Mouse (Mus musculus): ENCODE measurements around the gene Ptprc. TPM values are rescaled to one million over a fixed set of nuclear protein-coding genes. Genes with fewer than 3 reads are reported as not detected.
A peak's percentile ranks its signal among the peaks of the same experiment; 100 is the strongest.

Gene Ptprc
- polyA plus RNA-seq, 1 experiment from 2014 or later = 0.15 TPM

GRCm38 (mm10) chr1:138135117-138135516 lies 40.4 kb downstream of the Ptprc start:
- ATAC-seq (no peak), DNase-seq (ENCODE audit: low read depth, low spot score) (no peak)
- H3K27me3 ChIP-seq = no peaks in the 10 kb centered on the region
- no peak for TF ChIP-seq CTCF (IDR thresholded peaks at IDR 0.05)
- POLR2A ChIA-PET = no interaction called here
- CTCF ChIA-PET = interaction anchor here (1.6 kb wide), 1 partner anchor 167 kb away, joined by 3 read pairs; no protein-coding TSS in a partner anchor
- in situ Hi-C loops (cut with MboI; ENCODE audit: low pct_unique_long_range_greater_than_20kb) = loop anchor here (10.0 to 25.0 kb wide), 5 partner anchors 190 to 1030 kb away; no protein-coding TSS in a partner anchor

- no peak for ATAC-seq
- ChIA-PET POLR2A (no interaction called here), CTCF (no interaction called here)
- TF ChIP-seq CTCF (IDR thresholded peaks at IDR 0.05) = no peak
- in situ Hi-C loops (cut with MboI; ENCODE audit: low pct_unique_long_range_greater_than_20kb) = loop anchor here (5.0 to 25.0 kb wide), 6 partner anchors 190 to 1138 kb away; no protein-coding TSS in a partner anchor
- no peak for DNase-seq (ENCODE audit: low read depth, low spot score)
- H3K27me3 ChIP-seq = no peaks in the 10 kb centered on the region
Observed at GRCm38 (mm10) chr1:138134324-138134723, 41.2 kb downstream of the Ptprc start.

GRCm38 (mm10) chr1:138131739-138132138 lies 43.8 kb downstream of the Ptprc start:
- TF ChIP-seq CTCF (IDR thresholded peaks at IDR 0.05) = no peak
- CTCF ChIA-PET = interaction anchor here (0.8 to 1.6 kb wide), 4 partner anchors 9 to 506 kb away, joined by 3 read pairs; no protein-coding TSS in a partner anchor

GRCm38 (mm10) chr1:138130145-138130544 lies 45.4 kb downstream of the Ptprc start:
- TF ChIP-seq CTCF (IDR thresholded peaks at IDR 0.05) = peak; percentile 48
- DNase-seq (ENCODE audit: low read depth, low spot score) (no peak), ATAC-seq (no peak)
- ChIA-PET POLR2A (no interaction called here), CTCF (no interaction called here)
- H3K27me3 ChIP-seq = no peaks in the 10 kb centered on the region
- in situ Hi-C loops (cut with MboI; ENCODE audit: low pct_unique_long_range_greater_than_20kb) = loop anchor here (5.0 to 25.0 kb wide), 6 partner anchors 195 to 1142 kb away; no protein-coding TSS in a partner anchor

More at GRCm38 (mm10) chr1:138131739-138132138, 43.8 kb downstream of the Ptprc start:
- no peaks in the 10 kb centered on the region for H3K27me3 ChIP-seq
- POLR2A ChIA-PET = no interaction called here
- ATAC-seq = no peak
- in situ Hi-C loops (cut with MboI; ENCODE audit: low pct_unique_long_range_greater_than_20kb) = loop anchor here (5.0 to 25.0 kb wide), 6 partner anchors 193 to 1141 kb away; no protein-coding TSS in a partner anchor
- DNase-seq (ENCODE audit: low read depth, low spot score) = no peak

GRCm38 (mm10) chr1:138126843-138127242 lies 48.7 kb downstream of the Ptprc start:
- no peaks in the 10 kb centered on the region for H3K27me3 ChIP-seq
- POLR2A ChIA-PET = no interaction called here
- in situ Hi-C loops (cut with MboI; ENCODE audit: low pct_unique_long_range_greater_than_20kb) = loop anchor here (25.0 kb wide), 1 partner anchor 360 kb away; no protein-coding TSS in a partner anchor
- no peak for TF ChIP-seq CTCF (IDR thresholded peaks at IDR 0.05)
- DNase-seq (ENCODE audit: low read depth, low spot score) (peak; percentile 51), ATAC-seq (peak; percentile 98)
- CTCF ChIA-PET = interaction anchor here (1.0 to 1.8 kb wide), 2 partner anchors 11 to 625 kb away, joined by 3 read pairs; no protein-coding TSS in a partner anchor

- TF ChIP-seq CTCF (IDR thresholded peaks at IDR 0.05) = no peak
- ChIA-PET POLR2A (no interaction called here), CTCF (no interaction called here)
- H3K27me3 ChIP-seq = no peaks in the 10 kb centered on the region
- in situ Hi-C loops (cut with MboI; ENCODE audit: low pct_unique_long_range_greater_than_20kb) = loop anchor here (25.0 kb wide), 1 partner anchor 362 kb away; no protein-coding TSS in a partner anchor
- ATAC-seq (no peak), DNase-seq (ENCODE audit: low read depth, low spot score) (no peak)
Observed at GRCm38 (mm10) chr1:138125281-138125680, 50.2 kb downstream of the Ptprc start.

GRCm38 (mm10) chr1:138123866-138124265 lies 51.6 kb downstream of the Ptprc start:
- in situ Hi-C loops (cut with MboI; ENCODE audit: low pct_unique_long_range_greater_than_20kb) = no loop called here
- ChIA-PET CTCF (no interaction called here), POLR2A (no interaction called here)
- ATAC-seq (no peak), DNase-seq (ENCODE audit: low read depth, low spot score) (no peak)
- peak; percentile 39 for TF ChIP-seq CTCF (IDR thresholded peaks at IDR 0.05)
- no peaks in the 10 kb centered on the region for H3K27me3 ChIP-seq

GRCm38 (mm10) chr1:138119895-138120294 lies 55.6 kb downstream of the Ptprc start:
- ChIA-PET POLR2A (no interaction called here), CTCF (interaction anchor here (0.6 to 1.0 kb wide), 2 partner anchors 18 to 29 kb away, joined by 3 read pairs; no protein-coding TSS in a partner anchor)
- no peak for ATAC-seq
- no peak for DNase-seq (ENCODE audit: low read depth, low spot score)
- in situ Hi-C loops (cut with MboI; ENCODE audit: low pct_unique_long_range_greater_than_20kb) = no loop called here
- TF ChIP-seq CTCF (IDR thresholded peaks at IDR 0.05) = peak; percentile 23
- peaks cover 22% of the 10 kb centered on the region for H3K27me3 ChIP-seq

GRCm38 (mm10) chr1:138093219-138093618 lies 82.3 kb downstream of the Ptprc start:
- CTCF ChIA-PET = no interaction called here
- POLR2A ChIA-PET = no interaction called here
- H3K27me3 ChIP-seq = peaks cover 48% of the 10 kb centered on the region
- no peak for DNase-seq (ENCODE audit: low read depth, low spot score)
- no peak for TF ChIP-seq CTCF (IDR thresholded peaks at IDR 0.05)
- ATAC-seq = no peak
- in situ Hi-C loops (cut with MboI; ENCODE audit: low pct_unique_long_range_greater_than_20kb) = no loop called here

- H3K27me3 ChIP-seq = peaks cover 36% of the 10 kb centered on the region
- ChIA-PET POLR2A (no interaction called here), CTCF (interaction anchor here (0.6 to 1.3 kb wide), 4 partner anchors 9 to 20 kb away, joined by 3 to 5 read pairs (median 3); no protein-coding TSS in a partner anchor)
- ATAC-seq (peak; percentile 78), DNase-seq (ENCODE audit: low read depth, low spot score) (no peak)
- TF ChIP-seq CTCF (IDR thresholded peaks at IDR 0.05) = peak; percentile 80
- in situ Hi-C loops (cut with MboI; ENCODE audit: low pct_unique_long_range_greater_than_20kb) = no loop called here
Observed at GRCm38 (mm10) chr1:138085810-138086209, 89.7 kb downstream of the Ptprc start.

GRCm38 (mm10) chr1:138083707-138084106 lies 91.8 kb downstream of the Ptprc start:
- peaks cover 27% of the 10 kb centered on the region for H3K27me3 ChIP-seq
- DNase-seq (ENCODE audit: low read depth, low spot score) (no peak), ATAC-seq (no peak)
- POLR2A ChIA-PET = interaction anchor here (0.6 kb wide), 1 partner anchor 44 kb away, joined by 3 read pairs; no protein-coding TSS in a partner anchor
- CTCF ChIA-PET = interaction anchor here (0.9 to 1.8 kb wide), 2 partner anchors 11 to 758 kb away, joined by 3 to 4 read pairs; no protein-coding TSS in a partner anchor
- TF ChIP-seq CTCF (IDR thresholded peaks at IDR 0.05) = no peak
- in situ Hi-C loops (cut with MboI; ENCODE audit: low pct_unique_long_range_greater_than_20kb) = no loop called here
